Mouse (Mus musculus) layer of hippocampus, adult 8-10 months (tissue): ENCODE data around the gene Chrna10. TPM values are rescaled to one million over a fixed set of nuclear protein-coding genes. Genes with fewer than 3 reads are reported as not detected.
A peak's percentile ranks its signal among the peaks of the same experiment; 100 is the strongest.

Source experiments
- DNase-seq, 2 experiments: peaks; one replicate each; pipeline ENCODE4 v3.0.0; 2022; ENCODE audit warnings: low spot score in 2 of 2
- total RNA-seq, 4 experiments: library from RNA; stranded (reverse); gene quantifications; 2 replicates each; pipeline ENCODE4 v1.2.4; 2022

The Chrna10 gene
- under 1 TPM in 2 of 4 experiments, not detected in 2; 0.16 to 0.25 TPM for total RNA-seq

DNA sequence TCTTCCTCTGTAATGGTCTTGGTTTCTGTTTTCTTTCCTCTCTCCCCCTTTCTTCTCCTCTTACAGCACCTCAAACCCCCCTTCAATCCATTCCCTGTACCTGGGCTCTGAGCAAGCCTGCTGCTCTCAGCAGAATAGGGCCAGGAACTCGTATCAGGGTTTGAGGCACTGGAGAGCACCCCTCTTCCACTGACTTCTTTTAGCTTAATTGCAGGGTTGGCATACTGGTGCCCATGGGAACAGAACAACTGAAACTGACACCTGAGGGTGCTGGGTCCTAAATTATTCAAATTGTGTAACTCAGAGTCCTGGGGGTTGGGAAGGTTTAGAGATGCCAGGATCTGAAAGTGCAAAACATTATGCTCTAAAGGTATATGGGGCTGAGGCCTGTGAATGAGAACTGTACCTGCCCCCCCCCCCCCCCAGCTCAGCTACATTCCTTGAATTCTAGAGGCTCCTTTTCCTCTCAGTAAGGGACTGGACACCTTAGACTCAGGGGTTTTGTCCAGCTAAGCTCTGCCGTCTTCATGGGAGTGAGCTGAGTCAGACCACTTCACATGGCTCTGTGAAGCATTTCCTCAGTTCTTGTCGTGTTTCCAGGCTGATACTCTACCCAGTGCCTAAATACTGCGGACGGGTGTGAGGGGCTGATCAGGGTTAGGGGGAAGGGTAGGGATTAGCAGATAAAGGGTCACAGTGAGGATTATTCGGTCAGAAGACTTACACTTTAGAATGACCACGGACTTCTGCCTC lies at the start of gene Chrna10:
Gene Chrna10, minus strand, starts transcription at position 250 of the 753 bp plus-strand sequence.
- DNase-seq: no peak

DNA sequence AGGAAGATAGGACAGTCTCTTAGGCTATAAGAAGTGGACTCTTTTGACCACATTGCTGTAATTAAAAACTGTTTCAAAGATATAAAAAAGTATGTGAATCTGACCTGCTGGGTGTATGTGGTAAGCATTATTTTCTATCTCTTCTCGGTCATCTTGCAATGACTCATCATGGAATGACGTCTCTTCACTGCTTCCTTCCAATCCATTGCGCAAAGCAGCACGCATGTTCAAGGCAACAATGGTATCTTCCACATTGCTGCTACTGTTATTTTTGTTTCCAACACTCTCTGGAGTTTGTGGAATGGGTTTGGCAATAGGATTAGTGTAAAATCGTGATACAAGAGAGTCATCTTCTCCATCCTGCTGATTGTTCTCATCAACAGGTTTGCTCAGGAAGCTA lies 37.1 kb upstream of the Chrna10 start:
- DNase-seq: no peak

DNA sequence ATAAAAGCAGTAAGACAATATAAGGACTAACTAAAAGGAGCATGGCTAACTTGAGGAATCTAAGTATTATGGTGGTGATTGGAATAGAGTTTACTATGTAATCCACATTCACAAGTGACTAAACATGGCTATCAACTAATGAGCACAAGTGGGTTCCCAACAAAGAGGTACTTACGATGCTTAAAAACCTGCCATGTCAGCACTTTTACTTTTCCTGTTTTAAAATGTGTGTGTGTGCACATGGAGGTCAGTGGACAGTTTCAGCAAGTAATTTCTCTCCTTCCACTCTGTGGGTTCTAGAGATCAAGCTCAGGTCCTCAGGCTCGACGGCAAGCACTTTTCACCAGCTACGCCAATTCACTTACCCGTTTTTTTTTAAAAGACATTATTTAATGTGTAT lies 21.3 kb upstream of the Chrna10 start:
- DNase-seq: no peak

DNA sequence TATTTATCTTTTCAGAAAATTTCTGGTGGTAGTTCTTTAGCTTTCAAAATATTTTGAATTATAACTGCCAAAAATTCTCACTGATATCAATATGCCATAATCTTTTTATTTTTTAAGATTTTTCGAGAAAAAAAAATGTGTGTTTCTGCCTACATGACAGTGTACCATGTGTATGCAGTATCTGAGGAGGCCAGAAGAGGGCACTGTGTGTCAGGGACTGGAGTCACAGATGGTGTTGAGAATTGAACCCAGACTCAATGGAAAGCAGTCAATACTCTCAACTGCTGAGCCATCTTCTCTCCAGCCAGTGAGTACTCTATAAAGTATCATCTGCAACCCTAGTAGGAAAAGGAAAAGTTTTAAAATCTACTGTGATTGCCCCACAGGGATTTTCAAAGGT lies 20.8 kb upstream of the Chrna10 start:
- no peak for DNase-seq

DNA sequence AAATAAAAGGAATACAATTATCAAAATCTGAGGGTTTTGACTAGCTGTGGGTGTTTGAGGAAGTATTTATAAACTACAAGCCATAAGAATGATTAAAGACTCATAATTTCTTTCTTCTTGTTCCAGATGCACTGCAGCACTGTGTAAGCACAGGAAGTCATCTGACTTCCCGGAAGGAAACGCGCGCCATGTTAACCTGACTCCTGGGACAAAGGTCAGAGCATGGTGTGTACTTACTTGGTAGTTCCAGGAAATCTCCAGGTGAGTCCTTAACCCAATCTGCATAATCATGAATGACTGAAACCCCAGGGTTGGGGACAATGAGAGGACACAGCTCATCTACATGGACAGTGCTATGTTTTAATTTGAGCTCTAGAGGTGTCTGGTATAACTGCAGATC lies 15.8 kb upstream of the Chrna10 start:
- DNase-seq: no peak

DNA sequence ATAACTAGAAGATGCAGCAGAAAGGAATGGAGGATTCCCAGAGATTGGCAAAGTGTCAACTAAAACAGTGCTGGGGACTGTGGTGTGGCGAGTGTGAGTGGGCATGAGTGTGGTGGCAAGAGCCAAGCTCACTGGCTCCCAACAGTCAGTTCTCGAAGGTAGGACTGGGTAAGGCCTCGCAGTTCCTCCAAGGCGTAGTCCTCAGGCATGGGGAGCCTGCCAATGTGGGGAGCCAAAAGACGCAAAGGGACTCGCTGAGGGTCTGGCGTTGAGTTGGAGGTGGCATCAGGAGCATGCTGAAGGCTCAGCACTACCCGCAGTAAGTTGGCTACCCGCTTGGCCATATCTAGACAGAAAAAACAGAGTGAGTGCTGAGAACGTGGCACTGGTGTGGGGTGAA lies 3.7 kb upstream of the Chrna10 start:
- DNase-seq: no peak

DNA sequence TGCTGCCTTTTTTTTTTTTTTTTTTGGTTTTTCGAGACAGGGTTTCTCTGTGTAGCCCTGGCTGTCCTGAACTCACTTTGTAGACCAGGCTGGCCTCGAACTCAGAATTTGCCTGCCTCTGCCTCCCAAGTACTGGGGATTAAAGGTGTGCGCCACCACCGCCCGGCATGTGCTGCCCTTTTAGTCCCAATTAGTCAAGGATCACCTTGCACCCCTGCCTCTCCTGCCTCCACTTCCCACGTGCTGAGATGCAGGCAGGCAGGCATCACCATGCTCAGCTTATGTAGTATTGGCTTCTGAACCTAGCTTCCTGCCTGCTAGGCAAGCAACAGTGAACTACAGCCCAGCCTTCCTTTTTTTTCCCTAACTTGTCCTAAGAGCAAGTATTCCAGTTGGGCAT lies 754 bp upstream of the Chrna10 start:
- DNase-seq: no peak

DNA sequence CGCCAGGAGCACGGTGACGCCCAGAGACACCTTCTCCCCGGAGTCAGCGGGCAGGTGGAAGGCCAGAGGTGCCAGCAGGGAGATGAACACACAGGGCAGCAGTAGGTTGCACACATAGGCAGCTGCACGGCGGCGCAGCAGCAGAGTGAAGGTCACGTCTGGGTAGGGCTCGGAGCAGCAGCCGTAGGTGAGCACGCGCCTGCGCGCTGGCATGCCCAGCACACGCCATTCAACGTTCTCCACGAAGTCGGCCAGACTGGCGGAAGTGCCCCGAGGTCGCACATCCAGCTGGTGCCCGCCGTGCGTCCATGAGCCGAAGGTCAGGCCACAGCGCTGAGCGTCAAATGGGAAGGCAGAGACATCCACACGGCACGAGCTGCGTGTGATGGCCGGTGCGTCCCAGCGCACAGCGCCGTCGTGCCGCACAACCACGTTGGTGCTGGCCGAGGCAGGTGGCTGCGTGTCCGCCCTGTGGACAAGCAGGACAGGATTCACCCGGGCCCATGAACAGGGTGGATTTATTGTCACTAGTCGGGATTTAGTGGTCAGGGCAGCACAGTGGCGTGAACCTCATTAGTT lies 3.4 kb downstream of the Chrna10 start:
- no peak for DNase-seq

DNA sequence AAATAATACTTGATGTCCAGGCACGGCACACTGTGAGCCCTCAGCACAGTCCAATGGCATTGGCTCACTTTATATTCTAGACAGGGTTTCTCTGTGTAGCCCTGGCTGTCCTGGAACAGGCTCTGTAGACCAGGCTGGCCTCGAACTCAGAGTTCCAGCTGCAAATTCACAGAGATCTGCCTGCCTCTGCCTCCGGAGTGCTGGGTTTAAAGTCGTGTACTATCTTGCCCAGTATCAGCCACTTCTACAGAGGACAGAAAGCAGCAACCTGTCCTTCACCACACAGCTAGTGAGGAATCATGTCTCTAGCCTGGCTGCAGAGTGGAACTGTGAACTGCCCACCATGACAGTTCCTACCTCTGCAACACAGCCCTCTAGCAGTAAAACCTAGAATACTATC lies 6.9 kb downstream of the Chrna10 start:
- DNase-seq: no peak

DNA sequence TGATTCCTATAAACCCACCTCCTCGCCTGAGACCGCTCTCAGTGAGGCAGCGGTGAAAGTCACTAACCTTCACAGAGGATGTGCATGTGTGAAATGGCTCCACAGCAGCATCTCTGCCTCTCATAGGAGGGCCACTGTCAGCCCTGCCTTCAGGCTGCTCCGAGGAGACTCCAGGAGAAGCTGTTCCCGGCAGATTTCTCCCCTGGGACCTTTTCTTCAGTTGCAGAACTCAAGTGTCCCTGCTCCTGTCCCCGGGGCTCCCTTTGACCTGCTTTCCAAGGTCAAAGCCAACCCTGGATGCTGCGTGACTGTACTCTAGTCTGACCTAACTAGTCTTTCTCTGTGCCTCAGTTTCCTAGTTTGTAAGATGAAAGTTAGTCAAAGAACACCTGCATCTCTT lies 7.5 kb downstream of the Chrna10 start, which contains the start of gene Art5:
Gene Art5, minus strand, starts transcription at position 319 of the 400 bp plus-strand sequence.
- DNase-seq: no peak

DNA sequence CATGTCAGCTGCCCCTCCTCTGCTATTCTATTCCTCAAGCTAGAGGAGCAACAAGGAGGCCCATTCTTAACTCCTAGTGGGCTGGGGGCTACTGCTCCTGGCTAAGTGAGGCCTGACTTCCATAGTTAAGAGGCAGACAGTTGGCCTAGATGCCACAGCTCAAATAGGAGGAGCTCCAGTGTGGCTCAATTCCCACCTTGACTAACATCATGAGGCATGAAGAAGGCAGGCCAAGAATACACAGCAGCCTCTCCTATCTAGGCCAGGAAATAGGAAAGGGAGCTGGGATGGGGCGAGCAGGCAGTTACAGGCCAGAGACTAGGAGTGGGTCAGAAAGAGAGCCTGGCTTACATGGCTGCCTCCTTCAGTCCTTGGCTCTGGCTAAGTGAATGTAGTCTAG lies 8.4 kb downstream of the Chrna10 start:
- DNase-seq: no peak

DNA sequence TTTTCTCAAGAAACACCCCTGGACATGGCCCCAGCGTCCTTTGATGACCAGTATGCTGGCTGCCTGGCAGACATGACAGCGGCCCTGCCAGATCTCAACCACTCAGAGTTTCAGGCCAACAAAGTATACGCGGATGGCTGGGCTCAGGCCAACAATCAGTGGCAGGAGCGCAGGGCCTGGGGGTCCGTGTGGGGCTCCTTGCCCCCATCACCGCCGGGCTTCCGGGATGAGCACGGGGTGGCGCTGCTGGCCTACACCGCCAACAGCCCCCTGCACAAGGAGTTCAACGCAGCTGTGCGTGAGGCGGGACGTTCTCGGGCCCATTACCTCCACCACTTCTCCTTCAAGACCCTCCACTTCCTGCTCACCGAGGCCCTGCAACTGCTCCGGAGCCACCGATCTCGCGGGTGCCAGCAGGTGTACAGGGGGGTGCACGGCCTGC lies 9.9 kb downstream of the Chrna10 start:
- no peak for DNase-seq

DNA sequence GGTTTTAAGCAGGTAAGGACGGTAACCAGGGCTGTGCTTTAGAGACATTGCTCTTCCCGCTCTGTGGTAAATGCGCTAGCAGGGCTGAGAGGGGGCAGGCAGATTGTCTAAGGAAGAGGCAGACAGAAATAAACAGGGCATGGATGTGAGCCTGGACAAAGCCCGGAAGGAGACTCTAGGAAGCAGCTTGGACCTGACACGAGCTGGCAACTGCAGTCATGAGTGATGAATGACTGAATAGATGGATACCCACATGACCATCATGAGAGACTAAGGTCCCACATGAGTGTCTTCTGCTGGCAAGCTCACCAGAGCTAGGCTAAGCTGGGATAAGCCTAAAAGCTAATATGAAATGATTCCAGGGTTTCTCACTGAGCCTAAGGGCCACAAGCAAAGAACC lies 12.5 kb downstream of the Chrna10 start:
- no peak for DNase-seq

DNA sequence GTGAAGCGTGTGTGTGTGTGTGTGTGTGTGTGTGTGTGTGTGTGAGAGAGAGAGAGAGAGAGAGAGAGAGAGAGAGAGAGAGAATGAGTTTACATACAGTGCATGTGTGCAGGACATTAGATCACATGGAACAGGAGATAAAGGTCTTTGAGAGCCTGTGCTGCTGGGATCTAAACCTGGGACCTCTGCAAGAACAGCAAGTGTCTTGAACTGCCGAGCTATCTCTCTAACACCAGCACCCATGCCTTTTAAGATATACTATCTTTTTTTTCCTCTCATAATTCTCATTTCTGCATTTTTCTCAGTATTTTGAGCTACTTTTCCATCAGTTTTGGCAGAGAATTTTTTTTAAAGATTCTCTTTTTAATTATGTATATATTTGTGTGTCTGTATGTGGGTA lies 13.1 kb downstream of the Chrna10 start:
- DNase-seq: no peak

DNA sequence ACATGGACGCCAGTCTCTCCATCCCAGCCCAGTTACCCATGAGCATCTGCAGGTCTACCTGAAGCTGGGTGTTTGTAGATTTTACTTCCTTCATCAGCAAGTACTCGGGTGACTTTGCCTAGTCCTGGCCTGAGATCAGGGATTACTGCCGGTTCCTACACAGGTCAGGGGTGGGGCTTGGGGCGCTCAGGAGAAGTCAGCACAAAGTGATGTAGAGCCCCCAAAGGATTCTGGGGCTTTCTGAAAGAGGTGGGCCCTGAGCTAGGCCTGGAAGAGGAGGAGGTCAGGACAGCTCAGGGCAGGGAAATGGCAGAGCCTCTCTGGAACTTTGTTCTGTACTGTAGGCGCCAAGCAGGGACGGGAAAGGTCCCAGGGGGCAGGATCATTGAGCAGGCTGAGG lies 13.9 kb downstream of the Chrna10 start:
- DNase-seq: no peak

DNA sequence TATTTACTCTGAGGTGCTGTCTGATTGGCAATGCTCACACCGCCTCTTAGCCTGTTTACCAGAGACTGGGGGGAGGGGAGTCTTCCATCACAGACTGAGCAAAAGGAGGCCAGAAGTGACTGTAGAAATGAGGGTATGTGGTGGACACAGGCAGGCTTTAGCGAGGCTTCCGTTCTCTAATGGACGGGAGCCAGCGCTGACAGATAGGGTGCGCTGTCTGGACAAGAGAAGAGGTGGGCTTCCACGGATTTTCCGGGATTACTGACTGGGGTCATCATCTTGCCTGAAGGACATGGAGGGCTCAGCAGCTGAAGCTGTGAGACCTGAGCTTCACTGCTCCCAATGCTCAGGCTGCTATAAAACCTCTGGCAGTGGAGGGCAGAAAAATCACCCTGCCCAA lies 14.4 kb downstream of the Chrna10 start:
- no peak for DNase-seq

DNA sequence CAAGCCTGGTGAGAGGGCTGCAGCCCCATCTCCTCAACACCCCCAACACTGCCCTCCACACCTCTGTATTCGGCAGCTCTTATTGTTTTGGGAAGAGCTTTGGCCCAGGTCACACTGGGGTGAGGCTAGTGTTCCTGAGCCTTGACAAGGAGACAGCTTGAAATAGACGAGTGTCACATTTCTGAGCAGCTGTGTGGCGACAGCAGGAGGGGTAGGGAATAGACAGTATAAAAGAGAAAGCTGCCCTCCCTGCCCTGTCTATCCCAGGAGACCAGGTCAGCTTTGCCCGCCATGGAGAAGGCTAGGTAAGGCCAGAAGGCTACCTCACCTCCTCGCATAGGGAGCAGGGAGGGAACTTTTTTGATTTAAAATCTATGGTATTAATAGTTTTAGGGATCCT lies 15.1 kb downstream of the Chrna10 start, which contains the start of gene Art1:
Gene Art1, plus strand, starts transcription at position 257 of the 400 bp plus-strand sequence.
- DNase-seq: no peak

DNA sequence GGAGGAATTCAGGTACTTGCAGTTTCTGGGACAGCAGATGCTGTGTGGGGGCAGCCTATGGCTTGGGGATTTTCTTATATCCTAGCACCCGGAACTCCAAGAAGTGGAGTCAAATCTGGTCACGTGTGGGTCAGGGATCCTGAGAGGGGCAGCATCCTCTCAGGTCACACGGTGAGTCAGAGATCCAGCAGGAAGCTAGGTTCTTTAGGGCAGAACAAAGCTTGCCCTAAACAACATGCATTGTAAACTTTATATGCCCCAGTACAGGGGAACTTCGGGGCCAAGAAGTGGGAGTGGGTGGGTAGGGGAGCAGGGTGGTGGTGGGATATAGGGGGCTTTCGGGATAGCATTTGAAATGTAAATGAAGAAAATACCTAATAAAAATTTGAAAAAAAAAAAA lies 15.8 kb downstream of the Chrna10 start:
- no peak for DNase-seq

DNA sequence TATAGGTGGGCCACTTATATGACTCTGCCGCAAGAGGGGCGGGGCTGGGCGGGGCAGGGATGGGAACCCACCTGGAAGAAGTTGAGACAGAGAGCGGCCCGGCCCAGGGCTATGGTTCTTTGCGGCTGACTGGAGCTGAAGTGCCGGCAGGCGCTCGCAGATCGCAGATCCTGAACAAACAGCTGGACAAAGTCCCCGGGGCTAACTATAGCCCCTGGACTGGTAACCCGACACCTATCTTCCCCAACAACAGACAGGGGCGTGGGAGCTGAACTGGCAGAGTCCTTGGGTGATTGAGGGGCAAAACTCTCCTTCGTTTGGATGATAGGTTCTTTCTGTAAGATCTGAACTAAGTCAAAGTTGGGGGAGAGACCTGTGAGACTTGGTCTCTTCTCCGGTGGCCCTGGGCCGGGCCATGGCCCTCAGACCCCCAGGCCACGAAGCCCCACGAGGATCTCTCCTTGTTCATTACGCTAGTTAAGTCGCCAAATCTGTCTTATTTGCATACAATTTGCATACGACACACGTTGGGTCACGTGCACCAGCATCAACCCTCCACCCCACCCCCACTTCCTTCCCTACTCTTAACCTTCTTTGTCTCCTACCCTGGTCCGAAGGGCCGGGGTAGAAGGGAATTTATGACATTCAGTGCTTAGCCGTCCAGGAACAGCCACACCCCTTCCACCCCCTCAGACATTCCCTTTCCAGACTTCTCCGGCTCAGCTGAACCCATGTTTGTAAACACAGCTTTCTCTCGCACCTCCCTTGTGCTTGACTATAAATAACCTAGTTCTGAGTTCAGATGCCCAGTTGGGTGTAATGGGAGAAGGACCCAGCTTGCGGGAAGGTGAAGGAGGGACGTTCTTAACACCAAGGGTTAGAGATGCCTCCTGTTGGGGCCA lies 16.6 kb downstream of the Chrna10 start:
- DNase-seq: no peak

DNA sequence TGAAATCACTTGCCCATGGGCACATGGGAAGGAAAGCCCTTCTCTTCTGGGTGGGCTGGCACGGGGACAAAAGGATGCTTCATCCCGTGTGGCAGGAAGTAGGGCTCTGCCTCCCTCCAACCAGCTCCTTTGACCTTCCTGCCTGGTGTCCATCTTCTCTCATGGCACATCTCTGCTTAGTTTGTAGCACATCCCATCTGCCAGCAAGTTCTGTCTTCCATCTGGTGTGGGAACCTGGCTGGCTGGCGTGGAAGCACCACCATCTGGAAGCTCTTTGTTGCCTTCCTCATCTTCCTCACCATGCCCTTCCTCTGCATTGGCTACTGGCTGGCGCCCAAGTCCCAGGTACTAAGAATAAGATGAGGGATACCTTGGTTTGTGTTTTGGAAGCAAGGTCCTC lies 29.3 kb downstream of the Chrna10 start:
- peak; percentile 27 to 39 for DNase-seq

DNA sequence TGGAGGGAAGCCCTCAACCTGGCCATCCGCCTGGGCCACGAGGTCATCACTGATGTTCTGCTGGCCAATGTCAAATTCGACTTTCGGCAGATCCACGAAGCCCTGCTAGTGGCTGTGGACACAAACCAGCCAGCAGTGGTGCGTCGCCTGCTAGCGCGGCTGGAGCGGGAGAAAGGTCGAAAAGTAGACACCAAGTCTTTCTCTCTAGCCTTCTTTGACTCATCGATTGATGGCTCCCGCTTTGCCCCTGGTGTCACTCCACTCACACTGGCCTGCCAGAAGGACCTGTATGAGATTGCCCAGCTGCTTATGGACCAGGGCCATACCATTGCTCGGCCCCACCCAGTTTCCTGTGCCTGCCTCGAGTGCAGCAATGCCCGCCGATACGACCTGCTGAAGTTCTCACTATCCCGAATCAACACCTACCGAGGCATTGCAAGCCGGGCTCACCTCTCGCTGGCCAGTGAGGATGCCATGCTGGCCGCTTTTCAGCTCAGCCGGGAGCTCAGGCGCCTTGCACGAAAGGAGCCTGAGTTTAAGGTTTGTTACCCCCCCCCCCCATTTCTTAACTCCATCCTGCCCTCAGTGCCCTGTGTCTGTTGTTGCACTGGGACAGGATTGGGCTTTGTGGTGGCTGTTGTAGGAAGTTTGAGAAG lies 32.5 kb downstream of the Chrna10 start:
- DNase-seq: no peak

DNA sequence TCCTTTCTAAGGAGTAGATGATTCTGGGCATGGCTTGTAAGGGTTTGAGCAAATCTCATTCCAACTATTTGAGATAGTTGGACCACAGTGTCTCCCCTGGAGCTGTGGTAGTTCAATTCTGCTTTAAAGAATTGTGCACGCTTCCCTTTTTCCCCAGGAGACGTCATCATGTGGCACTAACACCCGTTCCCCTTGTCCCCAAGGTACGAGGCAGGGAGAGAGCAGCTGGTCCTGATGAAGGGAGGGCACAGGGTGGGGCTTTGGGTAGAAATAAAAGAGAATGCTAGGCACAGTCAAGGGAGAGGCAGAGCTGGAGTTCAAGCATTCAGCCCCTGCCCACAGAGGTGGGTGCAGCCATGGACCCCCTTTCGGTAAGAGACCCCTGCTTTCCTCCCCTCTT lies 33.8 kb downstream of the Chrna10 start, which contains the start of gene Trpc2:
Gene Trpc2, plus strand, starts transcription at position 301 of the 400 bp plus-strand sequence.
- DNase-seq: no peak
